Mouse (Mus musculus) liver, adult 2 months (tissue): Measurements from ENCODE around the gene Hapln2.

Source experiments
- CTCF ChIP-seq: fragments of 200-500 bp; IDR thresholded peaks from 2 replicates; pipeline ENCODE4 v1.5.1; 2011; ENCODE audit warnings: low read depth, low read length, control low read depth
- POLR2A ChIP-seq: fragments of 200-500 bp; IDR thresholded peaks from 2 replicates; pipeline ENCODE4 v1.6.1; 2011; ENCODE audit warnings: low read length, control low read depth; ENCODE audit not compliant: insufficient read depth; ENCODE audit errors: extremely low read depth

GRCm38 (mm10) chr3:88074766-88075165, 47.4 kb upstream of the Hapln2 start:
- TF ChIP-seq CTCF (no peak), POLR2A (no peak)
